Mouse (Mus musculus) thymus, adult 2 months (tissue): ENCODE results near the gene Abcc1. TPM values are rescaled to one million over a fixed set of nuclear protein-coding genes. Genes with fewer than 3 reads are reported as not detected.

Experiments
- DNase-seq: peaks from one replicate; pipeline ENCODE4 v3.0.0; 2021
- H3K27ac ChIP-seq: fragments of 200-500 bp; 2 replicates; pipeline ENCODE4 v1.5.1; 2012; ENCODE audit warnings: low read length, control low read depth; ENCODE audit not compliant: control insufficient read depth, insufficient read depth
- H3K27me3 ChIP-seq: fragments of 200-500 bp; 2 replicates; pipeline ENCODE4 v1.6.1; 2012; ENCODE audit warnings: mild to moderate bottlenecking, low read length, moderate library complexity, mixed read lengths; ENCODE audit not compliant: control insufficient read depth, insufficient read depth
- H3K36me3 ChIP-seq: fragments of 200-500 bp; 2 replicates; pipeline ENCODE4 v1.6.1; 2012; ENCODE audit warnings: mild to moderate bottlenecking, low read length, moderate library complexity; ENCODE audit not compliant: control insufficient read depth, insufficient read depth
- H3K4me1 ChIP-seq: fragments of 200-500 bp; replicated peaks from 2 replicates; pipeline ENCODE4 v1.6.1; 2012; ENCODE audit warnings: low read length; ENCODE audit not compliant: control insufficient read depth, insufficient read depth
- H3K4me3 ChIP-seq: fragments of 200-500 bp; 2 replicates; pipeline ENCODE4 v1.5.1; 2012; ENCODE audit warnings: mild to moderate bottlenecking, low read length, control low read depth, moderate library complexity; ENCODE audit not compliant: control insufficient read depth, insufficient read depth
- CTCF ChIP-seq: fragments of 200-500 bp; IDR thresholded peaks from 2 replicates; pipeline ENCODE4 v1.5.1; 2012; ENCODE audit warnings: mild to moderate bottlenecking, control low read depth, low read length, moderate library complexity, borderline replicate concordance; ENCODE audit not compliant: control insufficient read depth, poor library complexity, insufficient read depth; ENCODE audit errors: extremely low read depth
- POLR2A ChIP-seq: fragments of 200-500 bp; IDR thresholded peaks from 2 replicates; pipeline ENCODE4 v1.6.1; 2012; ENCODE audit warnings: mild to moderate bottlenecking, low read length, control low read depth, moderate library complexity; ENCODE audit not compliant: control insufficient read depth, poor library complexity, insufficient read depth; ENCODE audit errors: extremely low read depth
- WGBS: fragments of 180-500 bp; shearing (Covaris S2); methylation state at CpG from one replicate; pipeline ENCODE4 v1.1.7; 2018; 5-methylcytosine and 5-hydroxymethylcytosine counted together
- polyA plus RNA-seq: library from polyadenylated mRNA; depleted of rRNA; stranded (reverse); fragments of >200 nt; gene quantifications from 2 replicates; pipeline ENCODE4 v1.2.3, GENCODE M21; 2012

Gene Abcc1
- polyA plus RNA-seq, 1 experiment, result 29.7 TPM

DNA sequence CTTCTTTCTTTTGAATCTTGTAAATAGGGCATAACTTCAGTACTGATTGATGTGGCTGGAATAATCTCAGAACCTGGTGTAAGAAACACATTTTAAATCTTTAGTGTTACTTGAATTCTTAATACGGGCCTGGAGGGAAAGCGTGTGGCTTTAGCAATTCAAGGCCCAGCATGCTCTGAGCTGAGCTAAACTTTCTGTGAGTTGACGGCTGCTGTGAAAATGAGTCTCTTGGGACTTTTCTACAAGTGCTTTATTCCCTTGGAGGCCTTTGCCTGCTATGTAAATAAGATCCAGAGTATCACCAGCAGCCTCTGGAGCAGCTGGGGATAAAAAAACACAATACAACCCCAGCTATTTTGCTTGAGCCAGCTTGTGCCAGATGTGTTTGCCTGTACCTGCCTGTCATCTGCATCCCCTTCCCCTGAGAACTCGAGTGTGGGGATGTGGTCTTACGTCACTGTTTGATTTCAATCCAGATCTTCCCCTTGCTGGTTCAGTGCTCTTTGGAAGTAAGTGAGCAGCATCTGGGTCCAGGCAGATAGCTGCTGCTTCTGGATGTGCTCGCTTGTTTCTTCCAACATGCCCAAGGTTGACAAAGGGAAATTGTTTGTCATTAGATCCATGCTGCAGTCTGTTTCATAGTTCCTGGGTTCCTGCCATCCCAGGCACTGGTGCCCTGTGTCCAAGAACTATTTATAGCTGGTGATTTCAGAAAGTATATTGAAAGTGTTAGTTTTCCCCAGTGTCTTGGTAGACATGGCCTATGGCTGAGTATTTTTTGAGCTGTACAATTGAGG is 82.9 kb downstream of the Abcc1 start:
- H3K27ac ChIP-seq, result no peak overlapping the region
- no peaks in the 10 kb centered on the region for H3K36me3 ChIP-seq
- TF ChIP-seq CTCF, result no peak
- TF ChIP-seq POLR2A, result no peak

DNA sequence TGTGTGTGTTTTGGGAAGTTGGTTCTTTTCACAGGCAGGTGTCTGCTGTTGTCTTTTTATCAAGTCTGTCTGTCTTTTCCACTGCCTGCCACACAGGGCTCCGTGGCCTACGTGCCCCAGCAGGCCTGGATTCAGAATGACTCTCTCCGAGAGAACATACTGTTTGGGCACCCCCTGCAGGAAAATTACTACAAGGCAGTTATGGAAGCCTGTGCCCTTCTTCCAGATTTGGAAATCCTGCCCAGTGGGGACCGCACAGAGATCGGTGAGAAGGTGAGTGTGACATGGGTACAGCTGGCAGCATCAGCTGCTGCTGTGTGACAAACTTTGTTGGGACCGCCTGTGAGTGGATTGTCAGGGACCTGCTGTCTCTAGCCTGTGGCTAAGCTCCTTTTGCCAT is 83.8 kb downstream of the Abcc1 start:
- WGBS, result 93% methylated on average over 6 of the region's 6 CpGs
- Histone ChIP-seq H3K36me3 (no peaks in the 10 kb centered on the region), H3K4me3 (no peak overlapping the region), H3K4me1 (no peaks in the 10 kb centered on the region), H3K27ac (no peak overlapping the region), H3K27me3 (no peaks in the 10 kb centered on the region)
- TF ChIP-seq POLR2A (no peak), CTCF (no peak)
- no peak for DNase-seq

More for the DNA sequence above, 82.9 kb downstream of the Abcc1 start:
- Histone ChIP-seq H3K4me1 (no peaks in the 10 kb centered on the region), H3K4me3 (no peak overlapping the region), H3K27me3 (no peaks in the 10 kb centered on the region)
- 89% methylated on average over 6 of the region's 6 CpGs for whole genome bisulfite sequencing
- no peak for DNase-seq

DNA sequence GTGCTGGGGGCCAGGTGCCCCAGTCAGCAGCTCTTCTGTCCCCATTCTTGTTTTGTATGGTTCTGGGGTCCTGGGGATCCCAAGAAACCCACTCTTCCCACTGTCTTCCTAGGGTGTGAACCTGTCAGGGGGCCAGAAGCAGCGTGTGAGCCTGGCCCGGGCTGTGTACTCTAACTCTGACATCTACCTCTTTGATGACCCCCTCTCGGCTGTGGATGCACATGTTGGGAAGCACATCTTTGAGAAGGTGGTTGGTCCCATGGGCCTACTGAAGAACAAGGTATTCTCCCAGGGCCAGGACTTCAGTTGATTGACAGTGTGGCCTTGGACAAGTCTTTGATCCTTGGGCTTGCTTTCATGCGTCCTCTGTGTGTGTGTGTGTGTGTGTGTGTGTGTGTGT is 86.0 kb downstream of the Abcc1 start:
- no peak for DNase-seq
- Histone ChIP-seq H3K27ac (no peak overlapping the region), H3K36me3 (no peaks in the 10 kb centered on the region), H3K27me3 (no peaks in the 10 kb centered on the region), H3K4me1 (no peaks in the 10 kb centered on the region), H3K4me3 (no peak overlapping the region)
- TF ChIP-seq POLR2A (no peak), CTCF (no peak)
- WGBS, result 94% methylated on average over 4 of the region's 4 CpGs

DNA sequence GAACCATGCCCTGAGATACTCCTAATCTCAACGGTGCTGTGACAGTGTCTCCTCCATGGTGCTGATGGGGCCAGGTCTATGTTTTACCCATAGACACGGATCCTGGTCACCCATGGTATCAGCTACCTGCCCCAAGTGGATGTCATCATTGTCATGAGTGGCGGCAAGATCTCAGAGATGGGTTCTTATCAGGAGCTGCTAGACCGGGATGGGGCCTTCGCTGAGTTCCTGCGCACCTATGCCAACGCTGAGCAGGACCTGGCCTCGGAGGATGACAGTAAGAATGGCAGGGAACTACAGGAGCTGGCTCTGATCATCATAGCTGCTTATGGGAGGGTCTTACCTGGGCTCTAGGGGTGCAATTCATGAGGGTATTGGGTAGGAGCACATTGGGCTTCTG is 86.9 kb downstream of the Abcc1 start:
- DNase-seq, result no peak
- no peak overlapping the region for H3K4me3 ChIP-seq
- WGBS, result 97% methylated on average over 8 of the region's 8 CpGs
- no peaks in the 10 kb centered on the region for H3K4me1 ChIP-seq
- no peak overlapping the region for H3K27ac ChIP-seq
- TF ChIP-seq POLR2A (no peak), CTCF (no peak)
- H3K36me3 ChIP-seq, result no peaks in the 10 kb centered on the region
- no peaks in the 10 kb centered on the region for H3K27me3 ChIP-seq

DNA sequence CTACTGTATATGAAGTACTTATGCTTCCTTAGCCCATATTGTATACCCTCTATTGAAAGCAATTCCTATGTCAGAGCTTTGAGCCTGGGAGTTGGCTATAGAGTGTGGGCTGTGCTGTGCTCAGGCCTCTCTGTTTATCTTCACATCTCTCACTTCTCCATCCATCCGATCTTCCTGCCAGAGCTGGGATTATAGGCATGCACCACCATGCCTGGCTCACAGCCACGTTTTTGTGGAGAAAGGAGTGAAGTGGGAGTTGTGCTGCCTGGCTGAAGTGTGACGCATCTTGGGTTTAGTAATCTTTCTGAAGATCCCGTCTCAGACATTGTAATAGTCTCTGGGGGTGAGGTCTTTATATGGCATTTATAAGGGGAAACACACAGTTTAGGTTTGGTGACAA is 88.5 kb downstream of the Abcc1 start:
- 93% methylated on average over 4 of the region's 4 CpGs for WGBS

DNA sequence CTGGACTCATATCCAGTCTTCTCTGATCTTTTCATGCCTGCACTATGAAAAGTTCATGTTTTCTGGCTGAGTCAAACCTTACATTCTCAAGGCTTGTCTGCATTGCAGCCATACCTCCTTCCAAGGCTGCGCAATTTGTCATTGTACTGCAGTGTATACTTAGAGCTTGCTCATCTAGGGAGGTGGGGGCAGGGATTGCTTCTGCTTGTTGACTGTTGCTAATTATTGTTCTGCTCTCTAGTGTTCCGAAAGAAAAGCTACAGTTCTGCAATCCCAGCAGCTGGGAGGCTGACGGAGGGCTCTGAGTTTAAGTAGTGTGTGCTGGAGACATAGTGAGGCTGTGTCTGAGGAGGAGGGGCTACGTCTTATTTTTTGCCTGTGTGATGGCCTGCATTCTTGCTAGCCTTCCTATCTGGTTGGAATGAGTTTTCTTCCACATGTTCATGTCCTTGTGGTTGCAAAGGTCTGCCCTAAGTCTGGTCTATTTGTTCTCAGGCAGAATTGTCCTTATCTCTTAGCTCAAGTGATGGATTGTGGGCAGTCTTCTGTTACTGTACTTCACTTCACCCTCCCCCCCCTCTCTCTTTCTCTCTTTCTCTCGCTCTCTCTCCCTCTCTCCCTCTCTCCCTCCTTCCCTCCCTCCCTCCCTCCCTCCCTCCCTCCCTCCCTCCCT is 90.2 kb downstream of the Abcc1 start:
- no peak for DNase-seq
- TF ChIP-seq CTCF, result no peak
- Histone ChIP-seq H3K4me3 (no peak overlapping the region), H3K4me1 (no peaks in the 10 kb centered on the region), H3K27ac (no peak overlapping the region), H3K27me3 (no peaks in the 10 kb centered on the region), H3K36me3 (no peaks in the 10 kb centered on the region)
- 93% methylated on average over 5 of the region's 5 CpGs for WGBS

More for the DNA sequence above, 88.5 kb downstream of the Abcc1 start:
- no peak for DNase-seq
- TF ChIP-seq CTCF (no peak), POLR2A (no peak)
- Histone ChIP-seq H3K4me1 (no peaks in the 10 kb centered on the region), H3K27me3 (no peaks in the 10 kb centered on the region), H3K27ac (no peak overlapping the region), H3K4me3 (no peak overlapping the region), H3K36me3 (no peaks in the 10 kb centered on the region)
